Mouse (Mus musculus): ENCODE measurements around the gene Mex3a. TPM values are rescaled to one million over a fixed set of nuclear protein-coding genes. Genes with fewer than 3 reads are reported as not detected.

The Mex3a gene
- polyA plus RNA-seq, 1 experiment, result 1.0 TPM

GRCm38 (mm10) chr3:88520078-88520477 lies 12.1 kb upstream of the Mex3a start:
- H3K27ac ChIP-seq (ENCODE audit: insufficient read depth, low read length), result no peak overlapping the region
- WGBS, result 84% methylated on average over 2 of the region's 2 CpGs
- no peak for DNase-seq (ENCODE audit: low read depth in 1 of 2, low spot score in 2 of 2)
- H3K36me3 ChIP-seq (ENCODE audit: control insufficient read depth, insufficient read depth, low read length), result no peaks in the 10 kb centered on the region
- no peaks in the 10 kb centered on the region for H3K27me3 ChIP-seq (ENCODE audit: control insufficient read depth, insufficient read depth, low read length)
- no peak overlapping the region for H3K4me3 ChIP-seq (ENCODE audit: extremely low read depth, insufficient read depth, insufficient read length)
- peaks cover 6% of the 10 kb centered on the region; the same call in 1 of the 2 replicates for H3K4me1 ChIP-seq (ENCODE audit: control insufficient read depth, insufficient read depth, insufficient read length)
- no peak for TF ChIP-seq CTCF (IDR thresholded peaks at IDR 0.05; ENCODE audit: extremely low read depth, insufficient read depth, insufficient read length, insufficient replicate concordance)
- TF ChIP-seq POLR2A (IDR thresholded peaks at IDR 0.05; ENCODE audit: low read depth, low read length), result no peak

DNA sequence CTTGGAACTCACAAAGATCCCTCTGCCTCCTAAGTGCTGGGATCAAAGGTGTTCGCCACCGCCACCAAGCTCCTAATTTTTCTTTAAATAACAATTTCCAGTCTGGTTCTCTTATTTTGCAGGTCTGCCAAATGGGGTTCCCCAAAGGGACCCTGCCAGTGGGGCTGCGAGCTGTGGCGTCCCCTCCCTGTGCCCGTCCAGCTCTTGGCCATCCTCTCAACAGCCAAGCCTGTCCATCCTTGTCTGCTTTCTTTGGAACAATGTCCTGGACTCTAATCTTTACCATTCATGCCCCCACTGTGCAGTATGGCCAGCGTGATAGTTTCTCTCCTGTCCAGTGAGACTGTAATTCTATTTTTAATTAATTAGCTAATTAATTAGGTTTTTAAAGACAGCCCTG lies 11.0 kb upstream of the Mex3a start:
- TF ChIP-seq CTCF (IDR thresholded peaks at IDR 0.05; ENCODE audit: extremely low read depth, insufficient read depth, insufficient read length, insufficient replicate concordance) (no peak), POLR2A (IDR thresholded peaks at IDR 0.05; ENCODE audit: low read depth, low read length) (no peak)
- DNase-seq (ENCODE audit: low read depth in 1 of 2, low spot score in 2 of 2), result no peak
- Histone ChIP-seq H3K4me3 (ENCODE audit: extremely low read depth, insufficient read depth, insufficient read length) (no peak overlapping the region), H3K27me3 (ENCODE audit: control insufficient read depth, insufficient read depth, low read length) (no peaks in the 10 kb centered on the region), H3K27ac (ENCODE audit: insufficient read depth, low read length) (no peak overlapping the region), H3K4me1 (ENCODE audit: control insufficient read depth, insufficient read depth, insufficient read length) (peaks cover 6% of the 10 kb centered on the region; the same call in 1 of the 2 replicates), H3K36me3 (ENCODE audit: control insufficient read depth, insufficient read depth, low read length) (no peaks in the 10 kb centered on the region)
- WGBS, result 84% methylated on average over 6 of the region's 6 CpGs

DNA sequence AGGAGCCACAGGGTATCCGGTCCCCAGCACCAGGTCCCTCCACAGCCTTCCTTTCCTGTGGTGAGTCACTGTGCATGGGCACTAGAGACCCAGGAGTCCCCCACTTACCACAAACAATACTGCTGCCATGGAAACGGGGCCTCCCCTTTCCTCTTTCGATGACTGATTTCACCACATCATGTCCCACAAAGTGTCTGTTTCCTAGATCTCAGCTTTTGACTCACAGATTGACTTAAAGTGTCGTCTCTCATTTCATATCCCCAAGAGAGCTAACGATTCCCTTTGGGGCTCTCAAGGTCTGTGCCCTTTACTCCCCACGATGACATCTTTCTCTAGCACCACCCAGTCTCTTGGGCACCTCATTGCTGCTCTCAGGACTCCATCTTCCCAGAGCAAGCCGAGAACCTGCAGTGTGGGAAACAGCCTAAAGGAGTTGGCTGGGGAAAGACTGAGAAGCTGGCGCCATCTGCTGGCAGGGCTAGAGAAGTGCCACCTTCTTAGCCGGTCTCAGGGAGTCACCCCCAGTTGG lies 10.3 kb upstream of the Mex3a start:
- H3K4me3 ChIP-seq (ENCODE audit: extremely low read depth, insufficient read depth, insufficient read length), result no peak overlapping the region
- TF ChIP-seq POLR2A (IDR thresholded peaks at IDR 0.05; ENCODE audit: low read depth, low read length) (no peak), CTCF (IDR thresholded peaks at IDR 0.05; ENCODE audit: extremely low read depth, insufficient read depth, insufficient read length, insufficient replicate concordance) (peak; percentile 98)

GRCm38 (mm10) chr3:88523027-88523426 lies 9.2 kb upstream of the Mex3a start:
- Histone ChIP-seq H3K27me3 (ENCODE audit: control insufficient read depth, insufficient read depth, low read length) (no peaks in the 10 kb centered on the region), H3K4me3 (ENCODE audit: extremely low read depth, insufficient read depth, insufficient read length) (no peak overlapping the region), H3K36me3 (ENCODE audit: control insufficient read depth, insufficient read depth, low read length) (no peaks in the 10 kb centered on the region), H3K4me1 (ENCODE audit: control insufficient read depth, insufficient read depth, insufficient read length) (peaks cover 6% of the 10 kb centered on the region; the same call in 1 of the 2 replicates), H3K27ac (ENCODE audit: insufficient read depth, low read length) (no peak overlapping the region)
- 91% methylated on average over 8 of the region's 8 CpGs for WGBS
- TF ChIP-seq POLR2A (IDR thresholded peaks at IDR 0.05; ENCODE audit: low read depth, low read length) (no peak), CTCF (IDR thresholded peaks at IDR 0.05; ENCODE audit: extremely low read depth, insufficient read depth, insufficient read length, insufficient replicate concordance) (no peak)
- no peak for DNase-seq (ENCODE audit: low read depth in 1 of 2, low spot score in 2 of 2)

More for the DNA sequence above, 10.3 kb upstream of the Mex3a start:
- H3K4me1 ChIP-seq (ENCODE audit: control insufficient read depth, insufficient read depth, insufficient read length), result peaks cover 6% of the 10 kb centered on the region; the same call in 1 of the 2 replicates
- DNase-seq (ENCODE audit: low read depth in 1 of 2, low spot score in 2 of 2), result peak; percentile 66 to 81
- 4% methylated on average over 9 of the region's 9 CpGs for WGBS
- H3K36me3 ChIP-seq (ENCODE audit: control insufficient read depth, insufficient read depth, low read length), result no peaks in the 10 kb centered on the region
- no peaks in the 10 kb centered on the region for H3K27me3 ChIP-seq (ENCODE audit: control insufficient read depth, insufficient read depth, low read length)
- no peak overlapping the region for H3K27ac ChIP-seq (ENCODE audit: insufficient read depth, low read length)

DNA sequence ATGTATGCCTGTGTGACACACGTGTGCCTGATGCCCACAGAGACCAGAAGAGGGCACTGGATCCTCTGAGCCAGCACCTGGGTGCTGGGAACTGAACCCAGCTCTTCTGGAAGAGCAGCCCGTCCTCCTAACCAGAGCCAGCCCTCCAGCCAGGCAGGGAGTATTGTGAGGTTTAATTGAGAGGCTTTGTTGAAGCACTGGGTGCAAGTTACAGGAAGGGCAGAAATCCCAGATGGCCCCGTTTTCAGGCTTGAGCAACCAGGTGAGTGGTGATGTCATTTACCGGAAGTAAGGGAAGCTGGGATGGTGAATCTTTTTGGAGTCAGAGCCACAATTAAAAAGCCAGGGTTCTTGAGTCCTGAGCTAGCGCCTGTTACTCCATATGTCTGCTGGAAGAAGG lies 7.2 kb upstream of the Mex3a start:
- TF ChIP-seq CTCF (IDR thresholded peaks at IDR 0.05; ENCODE audit: extremely low read depth, insufficient read depth, insufficient read length, insufficient replicate concordance) (no peak), POLR2A (IDR thresholded peaks at IDR 0.05; ENCODE audit: low read depth, low read length) (no peak)
- Histone ChIP-seq H3K27me3 (ENCODE audit: control insufficient read depth, insufficient read depth, low read length) (no peaks in the 10 kb centered on the region), H3K4me1 (ENCODE audit: control insufficient read depth, insufficient read depth, insufficient read length) (peaks cover 6% of the 10 kb centered on the region; the same call in 1 of the 2 replicates), H3K36me3 (ENCODE audit: control insufficient read depth, insufficient read depth, low read length) (no peaks in the 10 kb centered on the region), H3K27ac (ENCODE audit: insufficient read depth, low read length) (no peak overlapping the region), H3K4me3 (ENCODE audit: extremely low read depth, insufficient read depth, insufficient read length) (no peak overlapping the region)
- no peak for DNase-seq (ENCODE audit: low read depth in 1 of 2, low spot score in 2 of 2)
- WGBS, result 81% methylated on average over 5 of the region's 5 CpGs

GRCm38 (mm10) chr3:88526157-88527131 lies 5.8 kb upstream of the Mex3a start:
- Histone ChIP-seq H3K27me3 (ENCODE audit: control insufficient read depth, insufficient read depth, low read length) (no peaks in the 10 kb centered on the region), H3K4me1 (ENCODE audit: control insufficient read depth, insufficient read depth, insufficient read length) (peaks cover 6% of the 10 kb centered on the region; the same call in 1 of the 2 replicates), H3K36me3 (ENCODE audit: control insufficient read depth, insufficient read depth, low read length) (no peaks in the 10 kb centered on the region), H3K4me3 (ENCODE audit: extremely low read depth, insufficient read depth, insufficient read length) (no peak overlapping the region), H3K27ac (ENCODE audit: insufficient read depth, low read length) (no peak overlapping the region)
- peak; percentile 73 to 76 for DNase-seq (ENCODE audit: low read depth in 1 of 2, low spot score in 2 of 2)
- TF ChIP-seq POLR2A (IDR thresholded peaks at IDR 0.05; ENCODE audit: low read depth, low read length) (no peak), CTCF (IDR thresholded peaks at IDR 0.05; ENCODE audit: extremely low read depth, insufficient read depth, insufficient read length, insufficient replicate concordance) (peak; percentile 99)
- WGBS, result 39% methylated on average over 17 of the region's 17 CpGs
